In genomic region chr12:80565793-80566192, GRCm38 (mm10) we compare ENCODE assay signal across 27 mouse cellular contexts. TPM values are rescaled to one million over a fixed set of nuclear protein-coding genes. Genes with fewer than 3 reads are reported as not detected.
DNase-seq lines count a peak whose midpoint lies in the region; ATAC-seq and TF ChIP-seq lines count a peak whose summit lies in the region.
"Had no signal": no experiment of that assay in that cellular context is flagged by ENCODE, and none has a peak within 500 bp of the region (broad histone marks: within the 10 kb centered on the region; RNA-seq: fewer than 3 reads in every experiment).

No protein-coding gene starts in this region.

- no peak for TF ChIP-seq POLR2A in olfactory bulb, adult 2 months (IDR thresholded peaks at IDR 0.05; ENCODE audit: insufficient read depth, low read depth, low read length)

- no peak overlapping the region for H3K4me3 ChIP-seq in gastrocnemius, adult 2 months
- no peak overlapping the region for H3K4me3 ChIP-seq in lung, embryonic 14.5 days (ENCODE audit: low read depth, low read length)
- no peak overlapping the region for H3K4me3 ChIP-seq in midbrain, postnatal 0 days (ENCODE audit: low read depth, low read length)
- H3K4me3 ChIP-seq in midbrain, embryonic 16.5 days (ENCODE audit: low read depth, low read length), result no peak overlapping the region
- no peak overlapping the region for H3K4me3 ChIP-seq in olfactory bulb, adult 2 months (ENCODE audit: insufficient read depth, low read depth, low read length)
- H3K4me3 ChIP-seq: embryonic facial prominence, embryonic 12.5 days; forebrain, embryonic 10.5 days; forebrain, embryonic 15.5 days; heart, adult 2 months; heart, embryonic 12.5 days; intestine, embryonic 15.5 days; liver, embryonic 12.5 days; midbrain, embryonic 13.5 days had no signal

- intact Hi-C loops in gastrocnemius, adult 2 months (cut with DNase I), result no loop called here
- intact Hi-C loops in gastrocnemius, postnatal 36 days (cut with DNase I), result no loop called here

- no peak for TF ChIP-seq CTCF in gastrocnemius, adult 2 months (IDR thresholded peaks at IDR 0.05)
- no peak for TF ChIP-seq CTCF in lung, embryonic 14.5 days (IDR thresholded peaks at IDR 0.05; ENCODE audit: low read depth)
- TF ChIP-seq CTCF in midbrain, postnatal 0 days (IDR thresholded peaks at IDR 0.05), result no peak
- TF ChIP-seq CTCF in olfactory bulb, adult 2 months (IDR thresholded peaks at IDR 0.05; ENCODE audit: insufficient read depth, low read depth, low read length), result no peak

- H3K27ac ChIP-seq in gastrocnemius, adult 2 months, result peak overlapping the region; percentile 59; the same call in 1 of the 2 replicates
- no peak overlapping the region; the same call in 1 of the 2 replicates for H3K27ac ChIP-seq in lung, embryonic 14.5 days (ENCODE audit: low read depth)
- no peak overlapping the region for H3K27ac ChIP-seq in midbrain, postnatal 0 days (ENCODE audit: low read depth, low read length)
- H3K27ac ChIP-seq in midbrain, embryonic 16.5 days (ENCODE audit: low read length), result no peak overlapping the region
- H3K27ac ChIP-seq in olfactory bulb, adult 2 months (ENCODE audit: insufficient read depth, low read depth, low read length), result 0 out of 2 replicates have a peak overlapping the region, but pooled peaks have one; percentile 6
- H3K27ac ChIP-seq: embryonic facial prominence, embryonic 12.5 days; forebrain, embryonic 10.5 days; forebrain, embryonic 15.5 days; heart, adult 2 months; intestine, embryonic 15.5 days; liver, embryonic 12.5 days; midbrain, embryonic 13.5 days had no signal

- DNase-seq in gastrocnemius, adult 2 months, result no peak
- DNase-seq in gastrocnemius, postnatal 36 days, result no peak
- DNase-seq in lung, embryonic 14.5 days, result peak; percentile 40
- no peak for DNase-seq in lung, postnatal 14 days
- DNase-seq in midbrain, postnatal 0 days (ENCODE audit: low spot score), result peak; percentile 43
- no peak for DNase-seq in kidney, adult 18-20 months
- DNase-seq: adrenal gland, postnatal 14 days; heart, adult 2 months; heart, postnatal 4 days; kidney, adult 8-10 months; kidney, postnatal 10 days; liver, postnatal 0 days; right cerebral cortex, postnatal 4 days; thymus, adult 18-20 months; thymus, postnatal 25 days had no signal

- 55% methylated on average over 2 of the region's 2 CpGs for WGBS in lung, embryonic 14.5 days
- WGBS in midbrain, postnatal 0 days, result 53% methylated on average over 2 of the region's 2 CpGs
- 55% methylated on average over 2 of the region's 2 CpGs for WGBS in midbrain, embryonic 16.5 days
- WGBS in olfactory bulb, adult 2 months, result 69% methylated on average over 2 of the region's 2 CpGs

- H3K27me3 ChIP-seq in lung, embryonic 14.5 days (ENCODE audit: insufficient read depth, low read length), result no peaks in the 10 kb centered on the region
- no peaks in the 10 kb centered on the region for H3K27me3 ChIP-seq in midbrain, postnatal 0 days (ENCODE audit: insufficient read depth, low read length)
- no peaks in the 10 kb centered on the region for H3K27me3 ChIP-seq in midbrain, embryonic 16.5 days (ENCODE audit: control insufficient read depth, insufficient read depth, low read depth, low read length)
- H3K27me3 ChIP-seq: embryonic facial prominence, embryonic 12.5 days; forebrain, embryonic 15.5 days; heart, embryonic 12.5 days; intestine, embryonic 15.5 days; midbrain, embryonic 13.5 days had no signal

- peaks cover 20% of the 10 kb centered on the region for H3K4me1 ChIP-seq in lung, embryonic 14.5 days (ENCODE audit: insufficient read depth)
- peaks cover 4% of the 10 kb centered on the region; the same call in 1 of the 2 replicates for H3K4me1 ChIP-seq in midbrain, postnatal 0 days (ENCODE audit: insufficient read depth, low read length)
- peaks cover 24% of the 10 kb centered on the region for H3K4me1 ChIP-seq in midbrain, embryonic 16.5 days (ENCODE audit: control insufficient read depth, insufficient read depth, low read length)
- peaks cover 31% of the 10 kb centered on the region for H3K4me1 ChIP-seq in olfactory bulb, adult 2 months (ENCODE audit: control insufficient read depth, insufficient read depth, low read length)
- H3K4me1 ChIP-seq: liver, embryonic 12.5 days had no signal

- H3K9ac ChIP-seq in lung, embryonic 14.5 days, result no peak overlapping the region
- H3K9ac ChIP-seq in midbrain, postnatal 0 days (replicated peaks; ENCODE audit: low read length, poor library complexity, severe bottlenecking), result no peak overlapping the region
- H3K9ac ChIP-seq in midbrain, embryonic 16.5 days (ENCODE audit: low read depth, low read length), result no peak overlapping the region
- H3K9ac ChIP-seq: embryonic facial prominence, embryonic 12.5 days; forebrain, embryonic 15.5 days; heart, embryonic 12.5 days; intestine, embryonic 15.5 days; liver, embryonic 12.5 days; liver, postnatal 0 days; midbrain, embryonic 13.5 days had no signal

- H3K36me3 ChIP-seq in lung, embryonic 14.5 days (ENCODE audit: insufficient read depth), result no peaks in the 10 kb centered on the region
- no peaks in the 10 kb centered on the region for H3K36me3 ChIP-seq in midbrain, postnatal 0 days (ENCODE audit: insufficient read depth, low read length)
- H3K36me3 ChIP-seq in midbrain, embryonic 16.5 days (ENCODE audit: control insufficient read depth, insufficient read depth, low read length), result no peaks in the 10 kb centered on the region
- H3K36me3 ChIP-seq: embryonic facial prominence, embryonic 12.5 days; forebrain, embryonic 15.5 days; heart, embryonic 12.5 days; intestine, embryonic 15.5 days; liver, embryonic 12.5 days; midbrain, embryonic 13.5 days had no signal

- H3K4me2 ChIP-seq in lung, embryonic 14.5 days, result no peak overlapping the region
- H3K4me2 ChIP-seq in midbrain, postnatal 0 days (ENCODE audit: low read depth, low read length, poor library complexity, severe bottlenecking), result no peak overlapping the region
- H3K4me2 ChIP-seq in midbrain, embryonic 16.5 days (ENCODE audit: low read length), result no peak overlapping the region
- H3K4me2 ChIP-seq: embryonic facial prominence, embryonic 12.5 days; forebrain, embryonic 15.5 days; heart, embryonic 12.5 days; intestine, embryonic 15.5 days; liver, embryonic 12.5 days; midbrain, embryonic 13.5 days had no signal

- ATAC-seq in lung, embryonic 14.5 days (ENCODE audit: insufficient read depth), result no peak
- ATAC-seq in midbrain, postnatal 0 days (ENCODE audit: low FRiP score), result no peak
- no peak for ATAC-seq in midbrain, embryonic 16.5 days
- ATAC-seq: forebrain, embryonic 15.5 days; hindbrain, embryonic 16.5 days; intestine, embryonic 15.5 days; liver, embryonic 12.5 days; liver, postnatal 0 days; midbrain, embryonic 13.5 days had no signal

- no peaks in the 10 kb centered on the region for H3K9me3 ChIP-seq in lung, embryonic 14.5 days (ENCODE audit: low read depth, low read length)
- no peaks in the 10 kb centered on the region for H3K9me3 ChIP-seq in midbrain, postnatal 0 days (ENCODE audit: low read length)
- no peaks in the 10 kb centered on the region for H3K9me3 ChIP-seq in midbrain, embryonic 16.5 days (replicated peaks; ENCODE audit: control insufficient read depth, low read length, poor library complexity, severe bottlenecking)
- H3K9me3 ChIP-seq: embryonic facial prominence, embryonic 12.5 days; forebrain, embryonic 10.5 days; forebrain, embryonic 15.5 days; heart, embryonic 12.5 days; intestine, embryonic 15.5 days; liver, embryonic 12.5 days; midbrain, embryonic 13.5 days had no signal

RNA-seq across cellular contexts. Expression of gene Galnt16, which starts 47.7 kb away (rescaled TPM):
- 1 to 10 TPM; 2.4 to 3.8 TPM for total RNA-seq in gastrocnemius, adult 2 months (2021)
- total RNA-seq in gastrocnemius, postnatal 36 days (2021), result 1 to 10 TPM; 3.1 to 3.3 TPM
- polyA plus RNA-seq in lung, embryonic 14.5 days (2014; fragmentation: Nextera tagmentation; extraction: Ambion mirVana), result 4.8 and 6.7 TPM in 2 replicates
- total RNA-seq in midbrain, postnatal 0 days (2014; rRNA removed), result 83.0 and 83.5 TPM in 2 replicates
- 41.1 and 41.6 TPM in 2 replicates for polyA plus RNA-seq in midbrain, postnatal 0 days (2015; fragmentation: Nextera tagmentation; extraction: Ambion mirVana)
- polyA plus RNA-seq in midbrain, embryonic 16.5 days (2015; fragmentation: Nextera tagmentation; extraction: Ambion mirVana), result 41.8 and 43.3 TPM in 2 replicates
- polyA plus RNA-seq in olfactory bulb, adult 2 months (2012; ENCODE audit: insufficient read depth, insufficient read length, low replicate concordance, missing spikeins), result not detected in 2 replicates
- total RNA-seq: megakaryocyte, adult 5-6 weeks; MEL had no signal

Comparison
In these comparisons a context has a peak if more than half of its experiments do, and no peak if none do; other contexts are left out.
1. DNase-seq: peak in lung, embryonic 14.5 days (single experiment) and midbrain, postnatal 0 days (single experiment); none in gastrocnemius, adult 2 months (single experiment), gastrocnemius, postnatal 36 days (0 of 2), lung, postnatal 14 days (single experiment) and kidney, adult 18-20 months (single experiment).
2. H3K27ac ChIP-seq: peak in gastrocnemius, adult 2 months (single experiment) and olfactory bulb, adult 2 months (single experiment); none in lung, embryonic 14.5 days (single experiment), midbrain, postnatal 0 days (single experiment) and midbrain, embryonic 16.5 days (single experiment).